Mouse (Mus musculus) 416B (cell line): ENCODE results near the gene Spred2.

ENCODE experiments used
- DNase-seq: peaks from one replicate; pipeline ENCODE4 v3.0.0; 2011; ENCODE audit warnings: low read depth

Gene Spred2

DNA sequence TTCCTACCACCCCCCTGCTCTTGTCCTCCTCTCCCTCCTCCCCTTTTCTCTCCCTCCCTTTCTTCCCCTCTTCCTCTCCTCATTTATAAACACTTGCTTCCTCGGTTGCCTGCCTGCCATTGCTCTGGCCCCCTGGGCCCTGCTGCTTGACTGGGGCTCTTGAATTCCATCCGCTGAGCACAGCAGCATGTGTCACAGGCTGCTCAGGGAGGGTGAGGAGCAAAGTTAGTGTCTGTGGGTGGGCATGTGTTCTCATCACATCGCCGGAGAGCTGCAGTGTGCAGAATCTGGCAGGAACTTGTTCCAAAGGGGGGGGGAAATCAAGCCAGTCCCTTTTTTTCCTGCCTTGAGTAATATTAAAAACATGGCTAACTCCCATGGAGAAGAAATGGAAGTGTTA, 59.1 kb downstream of the Spred2 start:
- DNase-seq: no peak

DNA sequence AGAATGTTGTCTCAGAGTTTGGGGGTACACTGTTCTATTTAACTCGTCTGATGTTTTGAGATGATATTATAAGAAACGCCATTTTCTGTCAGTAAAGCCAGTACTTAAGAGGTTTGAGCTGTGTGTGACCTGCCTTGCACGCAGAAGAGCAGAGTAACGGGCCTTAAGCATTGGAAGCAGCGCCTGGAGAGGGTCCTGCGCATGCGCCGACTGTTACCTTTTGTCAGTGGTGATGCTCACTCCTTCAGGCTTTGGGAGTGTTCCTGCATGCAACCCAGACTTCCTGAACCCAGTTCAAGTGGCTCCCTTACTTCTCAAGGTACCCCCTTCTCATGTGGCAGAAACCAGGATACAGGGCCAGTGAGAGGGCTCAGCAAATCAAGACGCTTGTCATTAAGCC, 59.9 kb downstream of the Spred2 start:
- DNase-seq: no peak

DNA sequence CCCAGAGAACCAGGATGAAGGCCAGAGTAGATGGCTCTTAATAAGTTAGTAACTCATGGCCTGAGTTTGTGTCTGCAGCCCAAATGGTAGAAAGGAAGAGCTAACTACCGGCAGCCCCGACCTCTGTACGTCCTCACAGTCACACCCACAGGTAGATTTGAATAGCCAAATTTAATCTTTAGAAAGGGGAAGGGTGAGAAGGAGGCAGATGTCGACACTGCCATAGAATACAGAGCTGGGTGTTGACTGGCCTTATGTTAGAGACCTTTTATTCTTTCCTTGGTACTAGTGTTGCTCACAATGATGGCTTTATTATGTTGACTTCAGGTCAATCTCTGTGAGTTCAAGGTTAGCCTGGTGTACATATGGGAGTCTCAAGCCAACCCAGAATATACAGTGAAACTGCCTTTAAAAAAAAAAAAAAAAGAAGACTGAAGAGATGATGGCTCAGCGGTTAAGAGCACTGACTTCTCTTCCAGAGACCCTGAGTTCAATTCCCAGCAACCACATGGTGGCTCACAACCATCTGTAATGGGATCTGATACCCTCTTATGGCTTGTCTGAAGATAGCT, 61.2 kb downstream of the Spred2 start:
- no peak for DNase-seq

DNA sequence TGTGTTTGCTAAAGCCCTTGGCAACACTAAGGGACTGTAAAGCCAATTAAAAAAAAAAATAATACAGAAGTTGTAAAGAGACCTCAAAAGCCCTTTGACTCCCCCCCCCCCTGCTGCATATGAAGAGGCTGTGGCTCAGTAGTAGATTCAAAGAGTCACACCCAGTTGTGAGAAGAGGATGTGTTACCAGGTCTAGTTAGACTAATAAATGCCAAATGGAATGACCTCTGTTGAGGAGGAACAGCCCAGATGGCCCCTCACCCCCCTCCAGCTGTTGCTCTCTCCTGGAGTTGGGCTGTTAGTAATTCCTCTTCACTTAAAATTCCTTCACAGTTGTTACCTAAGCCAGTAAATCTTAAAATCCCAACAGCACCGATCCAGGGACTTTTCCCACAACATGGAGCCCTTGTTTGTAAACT, 62.3 kb downstream of the Spred2 start:
- peak; percentile 22 for DNase-seq

DNA sequence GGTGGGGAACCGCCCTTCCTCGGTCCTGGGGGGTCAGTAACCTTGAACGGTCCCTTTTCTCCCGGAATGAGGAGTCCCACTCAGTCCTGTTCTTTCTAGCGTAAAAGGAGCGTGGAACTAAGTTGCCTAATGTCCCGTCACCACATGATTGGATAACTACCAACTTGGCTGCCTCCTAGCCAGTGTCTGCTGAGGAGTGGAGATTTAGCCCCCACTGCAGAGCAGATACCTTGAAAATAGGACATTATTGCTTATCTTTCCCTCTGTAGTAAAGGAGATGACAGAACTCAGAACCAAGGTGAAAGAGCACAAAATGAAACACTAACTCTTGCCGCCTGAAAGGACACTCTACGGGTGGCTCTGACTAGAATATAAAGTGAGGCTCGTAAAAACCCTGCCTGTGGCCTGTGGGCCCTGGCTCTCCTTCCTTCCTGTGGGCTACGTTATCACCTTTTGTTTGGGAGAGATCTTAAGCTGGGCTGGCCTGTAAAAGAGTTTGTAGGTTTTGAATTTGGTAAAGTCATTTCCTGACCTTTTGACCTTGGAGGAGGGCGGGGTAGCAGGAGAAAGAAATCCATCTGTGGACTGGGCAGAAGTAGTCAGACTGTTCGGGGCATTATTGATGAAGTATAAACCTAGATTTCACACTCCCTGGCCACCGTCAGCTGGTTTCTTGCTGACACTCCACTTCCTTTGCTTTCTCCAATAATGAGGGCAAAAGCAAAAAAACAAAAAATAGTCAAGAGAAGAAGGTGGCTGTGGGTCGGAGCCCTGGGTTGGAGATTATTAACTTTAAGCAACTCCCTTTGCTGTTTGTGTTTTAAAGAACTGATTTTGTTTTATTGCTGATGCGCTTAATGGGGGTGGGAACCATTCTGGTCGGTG, 62.9 kb downstream of the Spred2 start:
- peak; percentile 93 for DNase-seq

DNA sequence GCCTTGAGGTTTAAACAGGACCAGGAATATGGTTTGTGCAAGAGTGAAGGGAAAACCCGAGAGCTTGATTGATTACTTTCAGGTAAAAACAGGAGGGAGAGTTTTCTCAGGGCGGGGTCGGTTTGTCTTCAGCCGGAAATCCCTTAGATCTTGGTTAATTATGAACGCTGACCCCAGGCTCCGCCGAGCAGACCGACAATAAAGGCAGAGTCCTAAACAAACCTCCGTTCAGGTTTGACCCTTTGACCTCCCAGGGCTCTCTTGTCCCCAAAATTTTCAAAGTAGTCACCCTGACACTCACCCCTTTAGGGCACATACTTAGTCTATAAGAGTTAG, 63.5 kb downstream of the Spred2 start:
- DNase-seq: no peak

GRCm38 (mm10) chr11:19988224-19988623, 64.0 kb downstream of the Spred2 start:
- no peak for DNase-seq

- DNase-seq: no peak
Observed at GRCm38 (mm10) chr11:19988631-19989030, 64.5 kb downstream of the Spred2 start.

GRCm38 (mm10) chr11:19989141-19989910, 65.2 kb downstream of the Spred2 start:
- DNase-seq: peak; percentile 73

DNA sequence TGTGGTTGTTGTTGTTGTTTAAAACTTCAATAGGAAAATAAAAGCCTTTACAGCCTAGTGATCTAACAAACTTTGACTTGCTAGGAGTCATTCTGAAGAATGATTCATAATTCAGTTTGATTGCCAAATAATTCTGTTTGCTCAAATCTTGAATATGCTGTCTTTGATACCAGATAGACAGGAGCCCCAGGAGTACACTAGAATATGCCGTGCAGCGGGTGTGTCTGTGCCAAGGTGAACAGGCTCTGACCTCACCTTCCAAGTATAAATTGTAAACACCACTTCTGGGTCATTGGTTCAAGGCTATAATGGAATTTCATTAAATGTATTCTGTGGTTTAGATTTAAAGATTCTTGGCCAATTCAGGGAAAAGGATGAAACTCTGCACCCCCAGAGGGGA, 66.6 kb downstream of the Spred2 start:
- peak; percentile 23 for DNase-seq

GRCm38 (mm10) chr11:19991303-19991976, 67.3 kb downstream of the Spred2 start:
- DNase-seq: no peak

DNA sequence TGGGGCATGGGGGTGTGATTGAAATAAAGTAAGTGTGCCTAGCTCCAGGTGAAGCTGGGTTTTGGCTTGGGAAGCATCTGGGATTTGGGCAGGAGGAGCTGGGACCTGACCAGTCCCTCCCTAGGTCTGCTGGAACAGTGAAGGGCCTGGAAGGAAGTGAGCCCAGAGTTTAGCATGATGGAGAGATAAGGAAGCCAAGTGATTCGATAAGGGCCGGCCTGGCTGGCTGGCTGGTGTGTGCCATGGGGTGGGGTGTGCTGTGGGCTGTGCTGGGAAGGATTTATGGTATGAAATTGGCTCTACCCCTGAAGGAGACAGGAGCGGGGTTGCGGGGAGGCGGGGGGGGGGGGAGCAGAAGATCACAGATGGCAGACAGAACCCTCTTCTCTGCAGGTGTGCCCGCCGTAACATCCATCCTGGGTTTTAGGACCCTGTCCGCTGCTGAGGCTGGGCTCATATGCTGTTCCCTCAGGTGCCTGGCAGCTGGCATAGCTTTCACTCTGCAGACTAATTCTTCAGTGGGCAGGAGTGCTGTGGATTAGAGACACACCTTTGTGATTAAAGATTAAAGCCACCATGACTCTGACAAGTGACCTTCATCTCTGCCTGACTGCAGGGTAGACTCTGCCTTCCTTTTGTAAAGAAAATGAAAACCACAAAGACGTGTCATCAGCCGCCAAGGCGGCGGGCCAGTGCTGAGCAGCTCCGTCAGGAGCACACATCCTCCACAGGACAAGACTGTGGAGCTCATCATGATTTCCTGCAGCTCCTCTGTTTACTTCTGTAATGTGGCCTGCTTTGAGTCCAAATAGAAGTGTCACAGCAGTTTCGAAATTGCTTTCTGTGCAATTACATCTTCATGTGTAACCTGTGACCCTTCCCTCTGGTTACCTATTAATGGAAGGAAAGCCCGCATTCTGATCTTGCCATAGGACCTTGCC, 68.4 kb downstream of the Spred2 start:
- peak; percentile 84 for DNase-seq

DNA sequence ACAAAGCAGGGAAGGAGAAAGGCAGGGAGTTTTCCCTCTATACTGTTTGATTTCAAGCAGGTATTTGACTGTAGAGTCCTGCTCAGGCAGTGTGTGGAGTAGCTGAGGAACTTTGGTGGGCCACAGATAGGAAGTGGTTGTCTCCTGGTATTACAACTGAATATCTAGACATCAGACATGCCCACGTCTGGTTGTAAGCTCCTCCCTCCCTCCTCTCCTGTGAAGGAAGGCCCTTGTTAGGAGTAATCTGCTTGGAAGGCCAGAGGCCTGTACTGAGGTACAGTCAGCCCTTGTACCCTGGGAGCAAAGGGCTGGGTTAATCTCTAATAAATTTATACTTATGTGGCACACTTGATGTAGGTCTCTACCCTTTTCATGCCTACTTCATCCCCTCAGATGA, 69.6 kb downstream of the Spred2 start:
- DNase-seq: peak; percentile 88

DNA sequence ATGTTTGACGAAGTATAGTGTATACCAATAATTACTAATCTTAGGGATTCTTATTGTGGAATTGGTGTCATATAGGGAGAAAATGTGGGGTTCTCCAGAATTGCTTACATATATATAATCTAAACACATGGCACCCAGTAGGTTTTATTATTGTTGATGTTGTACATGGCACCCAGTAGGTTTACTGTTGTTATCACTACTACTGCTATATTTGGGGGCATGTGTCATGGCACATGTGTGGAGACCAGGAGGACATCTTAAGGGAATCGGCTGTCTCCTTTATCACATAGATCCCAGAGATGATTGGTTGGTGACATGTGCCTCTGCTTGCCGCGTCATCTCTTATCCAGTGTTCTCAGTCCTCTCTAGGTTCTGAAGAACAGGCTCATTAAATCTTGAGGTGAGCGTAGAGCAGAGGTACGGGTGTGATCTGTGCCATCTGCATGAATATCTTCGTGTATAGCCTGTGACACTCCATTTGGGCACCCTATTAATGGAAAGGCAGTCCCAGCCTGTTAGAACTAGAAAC, 70.2 kb downstream of the Spred2 start:
- DNase-seq: no peak

DNA sequence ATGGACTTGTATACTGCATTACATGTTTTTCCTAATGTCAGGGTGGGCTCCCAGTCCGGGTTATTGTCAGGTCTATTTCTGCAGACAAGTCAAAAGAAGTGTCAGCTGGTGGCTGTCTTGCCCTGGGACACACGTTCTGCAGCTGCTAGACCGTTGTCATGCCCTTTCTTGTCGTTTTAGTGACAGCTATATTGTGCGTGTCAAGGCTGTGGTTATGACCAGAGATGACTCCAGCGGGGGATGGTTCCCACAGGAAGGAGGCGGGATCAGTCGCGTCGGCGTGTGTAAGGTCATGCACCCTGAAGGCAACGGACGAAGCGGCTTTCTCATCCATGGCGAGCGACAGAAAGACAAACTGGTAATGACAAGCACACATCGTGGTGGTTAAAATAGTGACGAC, 73.8 kb downstream of the Spred2 start:
- peak; percentile 84 for DNase-seq

DNA sequence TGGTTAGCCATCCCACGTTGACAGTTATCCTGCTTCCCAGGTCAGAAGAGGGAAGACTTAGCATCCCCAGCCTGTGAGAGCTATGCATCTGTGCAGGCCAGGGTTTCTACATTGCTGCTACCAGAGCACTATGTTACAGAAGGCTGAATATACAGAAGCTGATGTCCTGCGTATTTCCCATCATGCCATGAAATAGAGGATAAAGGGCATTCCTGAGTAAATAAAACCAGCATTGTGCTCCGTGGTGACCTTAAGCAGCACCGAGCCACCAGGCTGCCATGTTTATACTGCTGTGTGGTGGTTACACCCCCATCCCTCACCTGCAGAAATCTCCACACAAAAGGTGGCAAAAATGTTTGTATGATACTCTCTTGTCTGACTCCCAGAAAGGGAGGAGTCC, 78.7 kb downstream of the Spred2 start:
- DNase-seq: no peak

DNA sequence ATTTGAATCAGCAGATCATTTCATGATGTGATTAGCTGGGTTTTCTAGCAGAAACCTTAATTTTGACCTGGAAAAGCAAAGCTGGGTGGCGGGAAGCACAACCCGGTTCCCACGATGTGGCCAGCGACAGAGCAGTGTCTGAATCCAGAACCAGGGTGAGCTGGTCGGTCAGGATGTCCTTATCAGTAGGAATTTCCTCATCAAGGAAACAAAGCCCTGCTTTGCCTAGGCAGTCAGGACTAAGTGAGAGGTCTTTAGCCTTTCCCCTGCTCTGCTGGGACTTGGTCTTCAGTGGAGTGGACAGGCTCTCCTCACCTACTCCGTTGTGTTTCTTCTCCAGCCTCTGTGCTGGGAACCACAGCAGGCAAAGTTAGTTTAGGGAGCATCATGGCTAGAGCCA, 83.5 kb downstream of the Spred2 start:
- DNase-seq: no peak

- no peak for DNase-seq
Observed at GRCm38 (mm10) chr11:20011210-20011978, 87.2 kb downstream of the Spred2 start.

DNA sequence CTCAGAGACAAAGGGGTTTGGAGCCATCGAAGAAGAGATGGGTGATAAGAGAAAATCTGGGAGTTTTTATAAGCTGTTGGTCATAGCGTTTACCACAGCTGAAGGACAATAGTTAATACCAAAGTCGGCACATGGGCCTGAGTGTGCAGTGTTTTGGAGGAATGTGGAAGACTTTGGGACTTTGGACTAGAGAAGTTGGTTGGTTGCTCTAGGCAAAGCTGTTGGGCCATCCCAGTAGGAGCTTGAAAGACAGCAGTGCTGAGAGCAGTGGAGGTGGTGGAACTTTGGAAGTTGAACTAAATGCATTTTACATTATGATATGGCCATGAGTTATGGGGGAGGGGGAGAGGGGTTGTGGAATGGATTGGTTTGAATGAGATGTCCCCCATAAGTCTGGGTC, 89.2 kb downstream of the Spred2 start:
- DNase-seq: no peak

- no peak for DNase-seq
Observed at GRCm38 (mm10) chr11:20017937-20018336, 93.8 kb downstream of the Spred2 start.
